Mouse (Mus musculus): ENCODE data around the gene Arl8a.

GRCm38 (mm10) chr1:135158633-135159032 is 12.0 kb downstream of the Arl8a start:
- TF ChIP-seq CTCF (IDR thresholded peaks at IDR 0.05; ENCODE audit: low read depth, low read length), result no peak
- TF ChIP-seq POLR2A (IDR thresholded peaks at IDR 0.05; ENCODE audit: borderline replicate concordance, low read depth, low read length), result no peak

Measured in bone marrow macrophage, adult 2 months (primary cell).